Mouse (Mus musculus) myocyte (in vitro differentiated cells): ENCODE measurements around the gene Stxbp1. TPM values are rescaled to one million over a fixed set of nuclear protein-coding genes. Genes with fewer than 3 reads are reported as not detected.

Experiments used
- H3K27me3 ChIP-seq: one replicate; pipeline ENCODE4 v1.6.1; 2011; ENCODE audit not compliant: control insufficient read depth, insufficient read depth, insufficient read length
- H3K36me3 ChIP-seq: one replicate; pipeline ENCODE4 v1.6.1; 2011; ENCODE audit not compliant: control insufficient read depth, insufficient read depth
- H3K4me2 ChIP-seq: one replicate; pipeline ENCODE4 v1.6.1; 2011; ENCODE audit warnings: low read depth, control low read depth
- H3K4me3 ChIP-seq: one replicate; pipeline ENCODE4 v1.5.1; 2011; ENCODE audit warnings: mild to moderate bottlenecking, control low read depth, moderate library complexity
- H3K79me2 ChIP-seq: one replicate; pipeline ENCODE4 v1.6.1; 2011; ENCODE audit not compliant: control insufficient read depth, insufficient read depth
- H3ac ChIP-seq: one replicate; pipeline ENCODE4 v1.6.1; 2011; ENCODE audit not compliant: control insufficient read depth, insufficient read length
- CEBPB ChIP-seq: IDR thresholded peaks from 2 replicates; pipeline ENCODE4 v1.6.1; 2011; ENCODE audit warnings: mild to moderate bottlenecking, moderate library complexity; ENCODE audit not compliant: poor library complexity, insufficient read depth, severe bottlenecking
- E2F4 ChIP-seq: IDR thresholded peaks from one replicate; pipeline ENCODE4 v1.6.1; 2011; ENCODE audit warnings: mild to moderate bottlenecking, control low read depth, moderate library complexity; ENCODE audit not compliant: insufficient read depth
- MAX ChIP-seq: IDR thresholded peaks from one replicate; pipeline ENCODE4 v1.6.1; 2011; ENCODE audit warnings: low read depth, mild to moderate bottlenecking, control low read depth
- MYOD1 ChIP-seq, 3 experiments: IDR thresholded peaks; one replicate each; pipeline ENCODE4 v1.6.1; 2011; ENCODE audit warnings: control low read depth in 2 of 3, low read depth in 2 of 3, mild to moderate bottlenecking in 2 of 3, moderate library complexity in 1 of 3; ENCODE audit not compliant: insufficient read length in 2 of 3, control insufficient read depth in 1 of 3
- MYOG ChIP-seq, 3 experiments: IDR thresholded peaks; one replicate each; pipeline ENCODE4 v1.6.1; 2011; ENCODE audit warnings: control low read depth in 2 of 3, low read depth in 2 of 3, mild to moderate bottlenecking in 2 of 3; ENCODE audit not compliant: insufficient read length in 2 of 3, control insufficient read depth in 1 of 3, insufficient read depth in 1 of 3
- POLR2A ChIP-seq: IDR thresholded peaks from one replicate; pipeline ENCODE4 v1.6.1; 2011; ENCODE audit warnings: low read depth, mild to moderate bottlenecking, control low read depth, moderate library complexity; ENCODE audit not compliant: insufficient read length
- POLR2AphosphoS2 ChIP-seq: IDR thresholded peaks from one replicate; pipeline ENCODE4 v1.6.1; 2011; ENCODE audit warnings: low read depth, control low read depth; ENCODE audit not compliant: insufficient read length
- REST ChIP-seq: IDR thresholded peaks from one replicate; pipeline ENCODE4 v1.6.1; 2011; ENCODE audit warnings: mild to moderate bottlenecking, control low read depth, moderate library complexity; ENCODE audit not compliant: insufficient read depth, insufficient read length
- SRF ChIP-seq: IDR thresholded peaks from one replicate; pipeline ENCODE4 v1.6.1; 2011; ENCODE audit warnings: low read depth; ENCODE audit not compliant: control insufficient read depth, insufficient read length
- TCF12 ChIP-seq: IDR thresholded peaks from one replicate; pipeline ENCODE4 v1.6.1; 2011; ENCODE audit warnings: mild to moderate bottlenecking, control low read depth; ENCODE audit not compliant: poor library complexity, insufficient read depth, severe bottlenecking
- TCF3 ChIP-seq: IDR thresholded peaks from one replicate; pipeline ENCODE4 v1.6.1; 2011; ENCODE audit warnings: low read depth, control low read depth; ENCODE audit not compliant: insufficient read length
- USF1 ChIP-seq: IDR thresholded peaks from one replicate; pipeline ENCODE4 v1.6.1; 2011; ENCODE audit warnings: low read depth, mild to moderate bottlenecking, control low read depth, moderate library complexity
- polyA plus RNA-seq: library from polyadenylated mRNA; unstranded; fragments of >200 nt; fragmentation: generic; extraction: Trizol; gene quantifications from one replicate; pipeline ENCODE4 v1.2.1, GENCODE M21; 2012; ENCODE audit warnings: missing spikeins

Gene Stxbp1
- polyA plus RNA-seq, 1 experiment: 32.2 TPM

- Histone ChIP-seq H3K79me2 (peaks cover 22% of the 10 kb centered on the region), H3ac (no peak overlapping the region), H3K36me3 (no peaks in the 10 kb centered on the region), H3K4me2 (no peak overlapping the region), H3K27me3 (no peaks in the 10 kb centered on the region), H3K4me3 (no peak overlapping the region)
- no peak for TF ChIP-seq CEBPB
- TF ChIP-seq TCF3: no peak
- no peak for TF ChIP-seq E2F4
- no peak for TF ChIP-seq MYOG (IDR thresholded peaks at IDR 0.05; ENCODE audit: control insufficient read depth in 1 of 3, insufficient read depth in 1 of 3, insufficient read length in 2 of 3, low read depth in 2 of 3)
- no peak for TF ChIP-seq REST
- TF ChIP-seq MYOD1 (IDR thresholded peaks at IDR 0.05; ENCODE audit: control insufficient read depth in 1 of 3, insufficient read length in 2 of 3, low read depth in 2 of 3): no peak
- no peak for TF ChIP-seq POLR2A
- TF ChIP-seq POLR2AphosphoS2: no peak
- TF ChIP-seq SRF: no peak
- TF ChIP-seq TCF12: no peak
- TF ChIP-seq USF1: no peak
- no peak for TF ChIP-seq MAX
Measured at GRCm38 (mm10) chr2:32839261-32839660, 7.8 kb downstream of the Stxbp1 start.

GRCm38 (mm10) chr2:32838147-32838884 is 8.7 kb downstream of the Stxbp1 start:
- no peak overlapping the region for H3K4me2 ChIP-seq
- no peak for TF ChIP-seq E2F4
- TF ChIP-seq TCF3: no peak
- no peak for TF ChIP-seq POLR2A
- no peak for TF ChIP-seq REST
- no peak for TF ChIP-seq CEBPB
- no peak for TF ChIP-seq USF1
- TF ChIP-seq MYOD1 (IDR thresholded peaks at IDR 0.05; ENCODE audit: control insufficient read depth in 1 of 3, insufficient read length in 2 of 3, low read depth in 2 of 3): no peak
- TF ChIP-seq POLR2AphosphoS2: no peak
- TF ChIP-seq SRF: no peak
- no peak for TF ChIP-seq TCF12
- TF ChIP-seq MYOG (IDR thresholded peaks at IDR 0.05; ENCODE audit: control insufficient read depth in 1 of 3, insufficient read depth in 1 of 3, insufficient read length in 2 of 3, low read depth in 2 of 3): no peak
- no peak for TF ChIP-seq MAX
- peaks cover 20% of the 10 kb centered on the region for H3K79me2 ChIP-seq
- no peaks in the 10 kb centered on the region for H3K27me3 ChIP-seq
- no peaks in the 10 kb centered on the region for H3K36me3 ChIP-seq
- no peak overlapping the region for H3K4me3 ChIP-seq
- no peak overlapping the region for H3ac ChIP-seq

DNA sequence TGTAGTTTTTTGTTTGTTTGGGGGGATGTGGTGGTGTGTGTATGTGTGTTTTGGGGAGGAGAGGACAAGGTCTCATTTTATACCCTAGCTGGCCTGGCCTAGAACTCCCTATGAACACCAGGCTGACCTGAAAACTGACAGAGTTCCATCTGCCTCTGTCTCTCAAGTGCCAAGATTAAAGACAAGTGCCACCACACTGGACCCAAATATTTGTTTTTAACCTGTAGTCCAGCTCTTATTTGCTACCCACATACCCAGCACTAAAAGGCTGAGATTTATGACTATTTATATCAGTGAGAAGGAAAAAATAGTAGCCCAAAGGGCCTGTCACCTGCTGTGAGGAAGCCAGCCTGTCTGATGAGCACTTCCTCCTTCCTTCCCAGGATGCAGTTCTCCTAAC is 11.5 kb downstream of the Stxbp1 start:
- H3K36me3 ChIP-seq: no peaks in the 10 kb centered on the region
- no peak for TF ChIP-seq SRF
- no peak for TF ChIP-seq TCF3
- no peak for TF ChIP-seq MAX
- TF ChIP-seq POLR2A: no peak
- TF ChIP-seq POLR2AphosphoS2: no peak
- no peak for TF ChIP-seq CEBPB
- TF ChIP-seq USF1: no peak
- TF ChIP-seq MYOD1 (IDR thresholded peaks at IDR 0.05; ENCODE audit: control insufficient read depth in 1 of 3, insufficient read length in 2 of 3, low read depth in 2 of 3): no peak
- no peak for TF ChIP-seq TCF12
- no peak for TF ChIP-seq MYOG (IDR thresholded peaks at IDR 0.05; ENCODE audit: control insufficient read depth in 1 of 3, insufficient read depth in 1 of 3, insufficient read length in 2 of 3, low read depth in 2 of 3)
- H3ac ChIP-seq: no peak overlapping the region
- H3K79me2 ChIP-seq: peaks cover 12% of the 10 kb centered on the region
- peak overlapping the region; percentile 1 for H3K4me2 ChIP-seq
- no peaks in the 10 kb centered on the region for H3K27me3 ChIP-seq
- H3K4me3 ChIP-seq: no peak overlapping the region

DNA sequence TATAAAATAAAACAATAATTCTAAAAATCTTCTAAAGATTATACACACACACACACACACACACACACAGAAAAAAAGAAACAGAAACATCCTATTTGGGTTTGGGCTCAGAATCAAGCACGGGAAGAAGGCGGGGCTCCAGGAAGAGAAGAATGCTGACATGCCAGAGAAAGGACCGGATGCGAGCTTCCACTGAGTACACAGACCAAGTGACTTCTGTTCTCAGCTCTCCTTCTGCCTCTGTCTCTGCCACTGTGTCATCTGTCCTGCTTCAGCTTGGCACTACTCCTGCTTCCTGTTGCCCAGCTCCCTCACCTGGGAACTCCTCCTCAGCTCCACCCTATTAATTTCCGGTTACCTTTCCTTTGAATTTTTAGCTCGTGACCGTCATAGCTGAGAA is 12.5 kb downstream of the Stxbp1 start:
- no peak overlapping the region for H3K4me3 ChIP-seq
- H3ac ChIP-seq: no peak overlapping the region
- peaks cover 8% of the 10 kb centered on the region for H3K79me2 ChIP-seq
- H3K4me2 ChIP-seq: no peak overlapping the region
- no peak for TF ChIP-seq CEBPB
- TF ChIP-seq SRF: no peak
- no peak for TF ChIP-seq MYOG (IDR thresholded peaks at IDR 0.05; ENCODE audit: control insufficient read depth in 1 of 3, insufficient read depth in 1 of 3, insufficient read length in 2 of 3, low read depth in 2 of 3)
- TF ChIP-seq POLR2A: no peak
- no peak for TF ChIP-seq USF1
- no peak for TF ChIP-seq TCF3
- TF ChIP-seq TCF12: no peak
- no peak for TF ChIP-seq REST
- TF ChIP-seq MYOD1 (IDR thresholded peaks at IDR 0.05; ENCODE audit: control insufficient read depth in 1 of 3, insufficient read length in 2 of 3, low read depth in 2 of 3): no peak
- TF ChIP-seq E2F4: no peak
- TF ChIP-seq MAX: no peak
- TF ChIP-seq POLR2AphosphoS2: no peak
- no peaks in the 10 kb centered on the region for H3K27me3 ChIP-seq
- H3K36me3 ChIP-seq: no peaks in the 10 kb centered on the region
